Mouse (Mus musculus) thymus, adult 2 months (tissue): ENCODE measurements around the gene Hoxa10. TPM values are rescaled to one million over a fixed set of nuclear protein-coding genes. Genes with fewer than 3 reads are reported as not detected.

Experiments
- DNase-seq: peaks from one replicate; pipeline ENCODE4 v3.0.0; 2021
- H3K27ac ChIP-seq: fragments of 200-500 bp; 2 replicates; pipeline ENCODE4 v1.5.1; 2012; ENCODE audit warnings: low read length, control low read depth; ENCODE audit not compliant: control insufficient read depth, insufficient read depth
- H3K27me3 ChIP-seq: fragments of 200-500 bp; 2 replicates; pipeline ENCODE4 v1.6.1; 2012; ENCODE audit warnings: mild to moderate bottlenecking, low read length, moderate library complexity, mixed read lengths; ENCODE audit not compliant: control insufficient read depth, insufficient read depth
- H3K36me3 ChIP-seq: fragments of 200-500 bp; 2 replicates; pipeline ENCODE4 v1.6.1; 2012; ENCODE audit warnings: mild to moderate bottlenecking, low read length, moderate library complexity; ENCODE audit not compliant: control insufficient read depth, insufficient read depth
- H3K4me1 ChIP-seq: fragments of 200-500 bp; replicated peaks from 2 replicates; pipeline ENCODE4 v1.6.1; 2012; ENCODE audit warnings: low read length; ENCODE audit not compliant: control insufficient read depth, insufficient read depth
- H3K4me3 ChIP-seq: fragments of 200-500 bp; 2 replicates; pipeline ENCODE4 v1.5.1; 2012; ENCODE audit warnings: mild to moderate bottlenecking, low read length, control low read depth, moderate library complexity; ENCODE audit not compliant: control insufficient read depth, insufficient read depth
- CTCF ChIP-seq: fragments of 200-500 bp; IDR thresholded peaks from 2 replicates; pipeline ENCODE4 v1.5.1; 2012; ENCODE audit warnings: mild to moderate bottlenecking, control low read depth, low read length, moderate library complexity, borderline replicate concordance; ENCODE audit not compliant: control insufficient read depth, poor library complexity, insufficient read depth; ENCODE audit errors: extremely low read depth
- POLR2A ChIP-seq: fragments of 200-500 bp; IDR thresholded peaks from 2 replicates; pipeline ENCODE4 v1.6.1; 2012; ENCODE audit warnings: mild to moderate bottlenecking, low read length, control low read depth, moderate library complexity; ENCODE audit not compliant: control insufficient read depth, poor library complexity, insufficient read depth; ENCODE audit errors: extremely low read depth
- WGBS: fragments of 180-500 bp; shearing (Covaris S2); methylation state at CpG from one replicate; pipeline ENCODE4 v1.1.7; 2018; 5-methylcytosine and 5-hydroxymethylcytosine counted together
- polyA plus RNA-seq: library from polyadenylated mRNA; depleted of rRNA; stranded (reverse); fragments of >200 nt; gene quantifications from 2 replicates; pipeline ENCODE4 v1.2.3, GENCODE M21; 2012

Hoxa10 gene
- polyA plus RNA-seq, 1 experiment: not detected

- H3K27me3 ChIP-seq: no peaks in the 10 kb centered on the region; the same call in 1 of the 2 replicates
- no peaks in the 10 kb centered on the region for H3K36me3 ChIP-seq
- DNase-seq: no peak
- WGBS: 98% methylated on average over 1 of the region's 1 CpGs
- no peaks in the 10 kb centered on the region for H3K4me1 ChIP-seq
- H3K4me3 ChIP-seq: no peak overlapping the region
- no peak for TF ChIP-seq POLR2A
- no peak for TF ChIP-seq CTCF
- no peak overlapping the region for H3K27ac ChIP-seq
Observed at GRCm38 (mm10) chr6:52186500-52186899, 54.2 kb downstream of the Hoxa10 start.

GRCm38 (mm10) chr6:52185834-52186233 is 54.8 kb downstream of the Hoxa10 start:
- WGBS: 91% methylated on average over 3 of the region's 3 CpGs
- TF ChIP-seq CTCF (no peak), POLR2A (no peak)
- no peak for DNase-seq
- Histone ChIP-seq H3K27ac (no peak overlapping the region), H3K27me3 (no peaks in the 10 kb centered on the region; the same call in 1 of the 2 replicates), H3K4me1 (no peaks in the 10 kb centered on the region), H3K36me3 (no peaks in the 10 kb centered on the region), H3K4me3 (no peak overlapping the region)

- H3K4me1 ChIP-seq: no peaks in the 10 kb centered on the region
- no peaks in the 10 kb centered on the region for H3K36me3 ChIP-seq
- 92% methylated on average over 19 of the region's 19 CpGs for WGBS
- H3K4me3 ChIP-seq: no peak overlapping the region
- DNase-seq: no peak
- H3K27ac ChIP-seq: no peak overlapping the region
- no peaks in the 10 kb centered on the region; the same call in 1 of the 2 replicates for H3K27me3 ChIP-seq
- TF ChIP-seq CTCF (no peak), POLR2A (no peak)
Observed at GRCm38 (mm10) chr6:52185222-52185621, 55.4 kb downstream of the Hoxa10 start.

DNA sequence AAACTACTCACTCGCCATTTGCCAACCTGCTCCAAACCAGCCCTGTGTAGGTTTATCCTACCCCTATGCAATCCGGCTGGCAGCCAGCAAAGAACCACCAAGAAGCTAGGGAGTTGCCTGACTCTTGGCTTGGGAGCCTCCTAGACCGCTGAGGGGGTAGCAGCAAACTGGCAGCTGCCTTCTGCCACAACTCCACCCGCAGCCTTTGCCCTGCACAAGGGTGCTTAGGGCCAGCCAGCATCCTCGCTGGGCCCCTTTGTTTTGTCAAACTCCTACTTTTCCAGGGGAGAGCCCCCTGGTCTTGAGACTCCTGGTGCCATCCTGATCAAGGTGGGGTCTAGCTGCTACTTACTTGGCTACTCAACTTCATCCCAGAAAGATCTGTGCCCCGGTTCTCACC is 56.0 kb downstream of the Hoxa10 start:
- no peaks in the 10 kb centered on the region for H3K36me3 ChIP-seq
- no peak overlapping the region for H3K4me3 ChIP-seq
- DNase-seq: no peak
- 88% methylated on average over 6 of the region's 6 CpGs for WGBS
- TF ChIP-seq POLR2A: no peak
- no peak for TF ChIP-seq CTCF
- H3K27me3 ChIP-seq: no peaks in the 10 kb centered on the region
- H3K27ac ChIP-seq: no peak overlapping the region
- no peaks in the 10 kb centered on the region for H3K4me1 ChIP-seq

- DNase-seq: no peak
- no peaks in the 10 kb centered on the region for H3K36me3 ChIP-seq
- 94% methylated on average over 10 of the region's 10 CpGs for WGBS
- no peaks in the 10 kb centered on the region for H3K27me3 ChIP-seq
- H3K27ac ChIP-seq: no peak overlapping the region
- no peak for TF ChIP-seq CTCF
- no peak for TF ChIP-seq POLR2A
- no peaks in the 10 kb centered on the region for H3K4me1 ChIP-seq
- no peak overlapping the region for H3K4me3 ChIP-seq
Observed at GRCm38 (mm10) chr6:52183311-52184080, 57.2 kb downstream of the Hoxa10 start.

DNA sequence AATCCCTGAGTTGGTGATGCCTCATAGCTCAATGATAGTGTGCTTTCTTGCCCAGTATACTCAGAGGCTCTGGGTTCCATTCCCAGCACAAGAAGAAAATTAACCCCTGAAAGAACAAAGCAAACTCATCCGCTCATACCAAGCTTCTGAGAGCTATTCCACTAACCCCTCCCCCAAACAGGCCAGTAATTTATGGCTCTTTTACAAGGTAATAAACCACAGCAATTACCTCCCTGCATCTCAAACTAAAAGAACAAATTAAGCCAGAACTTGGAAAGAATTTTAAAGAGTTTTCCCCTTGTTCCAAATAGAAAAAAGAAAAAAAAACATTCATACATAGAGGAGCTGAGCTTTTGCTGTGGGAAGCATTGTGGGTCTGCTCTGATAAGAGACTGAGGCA is 57.9 kb downstream of the Hoxa10 start:
- Histone ChIP-seq H3K27ac (no peak overlapping the region), H3K4me3 (no peak overlapping the region), H3K36me3 (no peaks in the 10 kb centered on the region), H3K27me3 (no peaks in the 10 kb centered on the region), H3K4me1 (no peaks in the 10 kb centered on the region)
- 97% methylated on average over 1 of the region's 1 CpGs for WGBS
- DNase-seq: no peak
- TF ChIP-seq POLR2A (no peak), CTCF (no peak)
